Mouse (Mus musculus): ENCODE results near the gene Ankrd34a. TPM values are rescaled to one million over a fixed set of nuclear protein-coding genes. Genes with fewer than 3 reads are reported as not detected.

The Ankrd34a gene
- 10 to 100 TPM; 32.3 to 33.0 TPM for total RNA-seq (2021)

GRCm38 (mm10) chr3:96596228-96596707 is at the start of gene Ankrd34a:
TSS of gene Ankrd34a (plus strand) at chr3:96596636.
- intact Hi-C loops (cut with DNase I): no loop called here
- peak; percentile 45 for DNase-seq

DNA sequence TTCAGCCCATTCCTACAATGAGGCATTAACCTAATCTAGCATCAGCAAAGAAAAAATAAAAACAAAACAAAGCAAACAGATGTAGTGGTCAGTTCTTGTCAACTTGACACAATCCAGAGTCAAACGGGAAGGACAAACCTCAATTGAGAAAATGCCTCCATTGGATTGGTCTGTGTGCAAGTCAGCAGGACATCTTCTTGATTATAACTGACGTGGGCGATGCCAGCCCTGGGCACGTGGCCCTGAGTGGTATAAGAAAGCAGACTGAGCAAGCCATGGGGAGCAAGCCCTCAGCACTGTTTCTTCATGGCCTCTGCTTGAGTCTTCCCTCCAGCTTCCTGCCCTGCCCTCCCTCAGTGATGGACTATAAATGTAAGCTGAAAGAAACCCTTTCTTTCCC is 49.6 kb upstream of the Ankrd34a start:
- intact Hi-C loops (cut with DNase I): loop anchor here (10.0 kb wide), 1 partner anchor 88 kb away; the partner anchor contains the start of genes Gm42957 and Pex11b
- DNase-seq: no peak

DNA sequence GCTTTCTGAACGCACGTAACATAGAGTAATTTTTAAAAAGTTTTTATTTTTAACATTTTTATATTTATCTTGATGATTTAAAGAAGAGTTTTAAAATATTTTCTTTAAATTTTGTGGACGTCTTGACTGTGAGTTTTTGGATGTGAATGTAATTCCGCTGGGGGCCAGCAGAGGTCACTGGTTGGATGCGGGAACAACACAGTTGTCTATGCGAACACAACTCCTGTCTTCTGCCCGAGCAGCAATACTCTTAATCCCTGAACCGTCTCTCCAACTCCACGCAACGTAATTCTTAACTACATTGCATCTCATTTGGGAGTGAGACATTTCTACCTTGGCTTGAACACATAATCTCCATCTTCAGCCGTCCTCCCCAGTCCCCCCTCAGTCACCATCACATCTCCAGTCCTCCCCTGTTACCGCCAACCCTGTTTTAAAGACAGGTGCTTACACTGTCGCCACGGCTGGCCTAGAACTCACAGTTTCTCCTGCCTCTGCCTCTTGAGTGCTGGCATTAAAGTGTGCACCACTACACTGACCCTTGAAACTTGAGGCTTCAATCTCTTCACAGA is 49.0 kb upstream of the Ankrd34a start:
- DNase-seq: peak; percentile 82
- intact Hi-C loops (cut with DNase I): loop anchor here (10.0 kb wide), 1 partner anchor 87 kb away; the partner anchor contains the start of genes Gm42957 and Pex11b

GRCm38 (mm10) chr3:96548824-96549223 is 47.6 kb upstream of the Ankrd34a start:
- intact Hi-C loops (cut with DNase I): loop anchor here (10.0 kb wide), 1 partner anchor 86 kb away; the partner anchor contains the start of genes Gm42957 and Pex11b
- DNase-seq: no peak

DNA sequence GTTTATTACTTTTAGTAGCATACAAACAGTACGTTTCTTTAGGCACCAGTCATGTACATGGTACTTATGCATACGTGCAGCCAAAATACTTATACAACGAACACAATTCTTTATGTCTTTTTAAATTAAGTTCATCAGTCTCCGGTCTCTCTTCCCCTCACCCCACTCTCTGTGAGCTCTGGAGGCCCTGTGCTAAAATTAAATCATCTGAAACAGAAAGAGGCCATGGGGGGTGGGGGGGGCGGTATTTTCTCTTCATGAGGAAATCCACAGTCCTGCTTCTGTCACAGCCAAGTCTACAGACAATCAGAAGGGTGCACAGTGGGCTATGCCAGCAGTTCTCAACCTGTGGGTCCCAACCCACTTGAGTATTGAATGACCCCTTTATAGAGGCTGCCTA is 47.1 kb upstream of the Ankrd34a start:
- intact Hi-C loops (cut with DNase I): loop anchor here (10.0 kb wide), 1 partner anchor 85 kb away; the partner anchor contains the start of genes Gm42957 and Pex11b

GRCm38 (mm10) chr3:96551203-96551602 is 45.2 kb upstream of the Ankrd34a start:
- DNase-seq: peak; percentile 48
- intact Hi-C loops (cut with DNase I): loop anchor here (2.0 kb wide), 1 partner anchor 30 kb away; no protein-coding TSS in a partner anchor

More for the DNA sequence above, 47.1 kb upstream of the Ankrd34a start:
- DNase-seq: no peak

- no peak for DNase-seq
- intact Hi-C loops (cut with DNase I): loop anchor here (2.0 kb wide), 1 partner anchor 29 kb away; no protein-coding TSS in a partner anchor
Observed at GRCm38 (mm10) chr3:96551890-96552289, 44.5 kb upstream of the Ankrd34a start.

- DNase-seq: no peak
- intact Hi-C loops (cut with DNase I): no loop called here
Observed at GRCm38 (mm10) chr3:96553601-96554000, 42.8 kb upstream of the Ankrd34a start.

DNA sequence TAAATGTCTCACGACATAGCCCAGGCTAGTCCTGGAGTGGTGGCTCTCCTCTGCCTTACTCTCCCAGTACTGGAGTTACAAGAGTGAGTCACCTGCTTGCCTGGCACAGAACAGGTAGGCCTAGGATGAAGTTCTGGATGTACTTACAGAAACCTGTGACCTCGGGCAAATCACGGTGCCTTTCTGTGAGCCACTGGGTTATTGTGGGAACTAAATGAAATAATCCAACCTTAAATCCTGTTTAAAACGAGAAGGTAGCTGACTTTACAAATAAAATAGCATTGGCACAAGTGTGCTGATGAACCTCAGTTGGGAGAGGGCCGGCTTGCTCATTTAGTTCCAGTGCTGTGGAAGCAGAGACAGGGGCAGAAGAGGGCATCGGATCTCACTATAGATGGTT is 42.2 kb upstream of the Ankrd34a start:
- intact Hi-C loops (cut with DNase I): no loop called here
- DNase-seq: no peak

- DNase-seq: peak; percentile 79
- intact Hi-C loops (cut with DNase I): no loop called here
Observed at GRCm38 (mm10) chr3:96555041-96555596, 41.3 kb upstream of the Ankrd34a start.

DNA sequence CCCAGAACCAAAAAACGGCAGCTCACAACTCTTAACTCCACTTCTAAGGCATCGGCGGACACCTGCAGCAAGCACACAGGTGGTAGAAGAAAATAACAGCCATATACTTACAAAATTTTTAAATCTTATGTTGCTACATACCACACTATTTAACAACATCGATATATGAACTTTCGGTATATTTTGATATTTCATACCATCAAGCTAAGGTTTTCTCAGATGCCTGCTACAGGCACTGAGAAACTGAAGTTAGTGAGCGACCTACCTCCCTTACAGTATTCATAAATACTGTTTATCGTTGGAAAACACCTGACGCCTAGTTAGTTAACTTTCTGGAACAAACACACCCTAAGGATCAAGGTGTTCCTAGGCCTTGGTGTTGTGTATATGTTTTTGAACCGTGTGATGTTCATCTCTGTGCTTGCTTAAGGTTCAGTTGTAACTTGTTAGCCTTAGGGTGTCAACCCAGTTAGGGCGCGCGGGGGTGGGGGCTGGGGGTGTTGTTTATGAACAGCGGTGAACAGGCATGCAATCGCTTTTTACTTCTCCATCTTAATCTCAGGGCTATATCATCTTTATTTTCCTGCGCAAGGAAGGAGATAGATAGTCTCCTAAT is 40.3 kb upstream of the Ankrd34a start:
- DNase-seq: no peak
- intact Hi-C loops (cut with DNase I): no loop called here

DNA sequence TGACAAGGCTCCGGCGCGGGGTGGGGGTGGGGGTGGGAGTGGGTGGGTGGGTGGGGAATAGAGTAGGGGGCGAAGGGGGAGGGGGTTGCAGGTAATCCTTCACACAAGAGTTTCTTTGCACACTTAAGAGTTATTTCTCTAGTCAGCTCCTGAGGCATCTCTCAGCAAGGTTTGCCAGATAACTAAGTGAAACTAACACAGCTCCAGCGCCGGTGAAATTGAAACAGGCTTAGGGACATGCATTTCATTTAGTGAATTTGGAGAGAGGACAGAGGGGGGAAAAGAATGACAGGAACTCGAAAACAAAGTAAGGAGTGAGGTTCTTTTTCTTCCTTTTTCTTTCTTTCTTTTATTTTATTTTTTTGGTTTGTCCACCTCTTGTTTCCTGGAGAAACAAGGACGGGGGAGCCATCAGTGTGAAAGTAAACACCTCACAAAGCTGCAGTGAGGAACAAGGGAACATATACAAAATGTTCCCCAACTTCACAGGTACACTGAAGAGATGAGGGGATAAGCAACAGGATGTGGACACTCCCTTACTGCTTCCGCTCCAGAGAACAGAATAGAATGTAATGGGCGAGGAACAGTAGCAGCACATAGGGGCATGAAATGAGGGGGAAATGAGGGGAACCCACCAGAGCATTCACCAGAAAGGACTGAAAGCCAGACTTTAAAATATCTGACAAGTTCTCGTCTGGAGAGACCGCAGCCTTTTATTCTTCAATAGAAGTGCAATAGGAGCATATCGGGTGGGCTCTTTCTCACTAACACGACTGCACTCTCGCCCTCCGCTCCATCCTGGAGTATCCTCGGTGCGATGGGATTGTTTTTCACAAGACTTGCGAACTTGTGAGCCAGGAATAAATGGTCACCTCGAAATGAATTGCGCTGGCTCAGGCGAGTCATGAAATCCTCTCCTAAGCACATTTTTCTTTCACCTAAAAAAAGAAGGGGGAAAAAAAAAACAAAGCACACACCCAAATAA is 39.5 kb upstream of the Ankrd34a start:
- DNase-seq: no peak
- intact Hi-C loops (cut with DNase I): no loop called here

DNA sequence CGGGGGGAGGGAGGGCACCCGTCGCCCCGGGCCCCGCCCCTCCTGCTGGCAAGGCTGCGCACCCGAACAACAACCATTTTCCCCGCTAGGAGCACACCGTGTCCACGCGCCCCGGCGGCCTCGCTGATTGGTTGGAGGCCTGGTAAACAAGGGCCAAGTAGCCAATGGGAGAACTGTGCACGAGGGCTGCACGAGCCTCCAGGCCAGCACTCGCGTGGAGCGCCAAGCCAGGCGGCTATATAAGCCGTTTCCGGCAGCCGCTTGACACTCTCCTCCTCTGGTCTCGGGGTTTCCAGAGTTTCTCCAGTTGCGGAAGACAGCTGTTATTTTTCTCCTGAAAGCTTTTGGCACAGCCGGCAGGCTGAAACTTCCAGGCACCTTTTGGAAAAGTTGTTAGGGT is 38.7 kb upstream of the Ankrd34a start, which contains the start of gene Txnip:
Txnip (plus strand) TSS at position 264 of the 400 bp plus-strand sequence.
- intact Hi-C loops (cut with DNase I): loop anchor here (1.0 kb wide), 1 partner anchor 19 kb away; the partner anchor contains the start of gene Gm16253
- DNase-seq: peak; percentile 99

DNA sequence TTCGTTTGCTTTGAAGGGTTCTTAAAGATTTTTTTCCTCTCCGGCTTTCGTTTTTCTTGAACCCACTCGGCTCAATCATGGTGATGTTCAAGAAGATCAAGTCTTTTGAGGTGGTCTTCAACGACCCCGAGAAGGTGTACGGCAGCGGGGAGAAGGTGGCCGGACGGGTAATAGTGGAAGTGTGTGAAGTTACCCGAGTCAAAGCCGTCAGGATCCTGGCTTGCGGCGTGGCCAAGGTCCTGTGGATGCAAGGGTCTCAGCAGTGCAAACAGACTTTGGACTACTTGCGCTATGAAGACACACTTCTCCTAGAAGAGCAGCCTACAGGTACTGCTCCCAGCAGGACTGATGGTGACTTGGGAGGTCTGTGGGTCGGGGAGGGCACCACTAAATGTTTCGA is 38.3 kb upstream of the Ankrd34a start:
- intact Hi-C loops (cut with DNase I): loop anchor here (1.0 kb wide), 1 partner anchor 18 kb away; the partner anchor contains the start of gene Gm16253
- no peak for DNase-seq

- intact Hi-C loops (cut with DNase I): loop anchor here (1.0 kb wide), 1 partner anchor 18 kb away; the partner anchor contains the start of gene Gm16253
- DNase-seq: no peak
Observed at GRCm38 (mm10) chr3:96558668-96559196, 37.7 kb upstream of the Ankrd34a start.

DNA sequence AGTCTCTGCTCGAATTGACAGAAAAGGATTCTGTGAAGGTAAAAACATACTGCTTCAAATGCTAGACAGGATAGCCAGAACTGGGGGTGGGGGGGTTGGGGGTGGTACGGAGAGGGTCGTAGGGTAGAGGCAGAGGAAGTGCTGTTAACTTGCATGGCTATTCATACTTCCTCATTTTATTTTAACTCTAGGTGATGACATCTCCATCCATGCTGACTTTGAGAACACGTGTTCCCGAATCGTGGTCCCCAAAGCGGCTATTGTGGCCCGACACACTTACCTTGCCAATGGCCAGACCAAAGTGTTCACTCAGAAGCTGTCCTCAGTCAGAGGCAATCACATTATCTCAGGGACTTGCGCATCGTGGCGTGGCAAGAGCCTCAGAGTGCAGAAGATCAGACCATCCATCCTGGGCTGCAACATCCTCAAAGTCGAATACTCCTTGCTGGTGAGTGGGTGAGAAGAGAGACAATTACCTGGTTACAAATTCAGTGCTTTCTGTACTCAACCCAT is 37.0 kb upstream of the Ankrd34a start:
- intact Hi-C loops (cut with DNase I): no loop called here
- DNase-seq: no peak

DNA sequence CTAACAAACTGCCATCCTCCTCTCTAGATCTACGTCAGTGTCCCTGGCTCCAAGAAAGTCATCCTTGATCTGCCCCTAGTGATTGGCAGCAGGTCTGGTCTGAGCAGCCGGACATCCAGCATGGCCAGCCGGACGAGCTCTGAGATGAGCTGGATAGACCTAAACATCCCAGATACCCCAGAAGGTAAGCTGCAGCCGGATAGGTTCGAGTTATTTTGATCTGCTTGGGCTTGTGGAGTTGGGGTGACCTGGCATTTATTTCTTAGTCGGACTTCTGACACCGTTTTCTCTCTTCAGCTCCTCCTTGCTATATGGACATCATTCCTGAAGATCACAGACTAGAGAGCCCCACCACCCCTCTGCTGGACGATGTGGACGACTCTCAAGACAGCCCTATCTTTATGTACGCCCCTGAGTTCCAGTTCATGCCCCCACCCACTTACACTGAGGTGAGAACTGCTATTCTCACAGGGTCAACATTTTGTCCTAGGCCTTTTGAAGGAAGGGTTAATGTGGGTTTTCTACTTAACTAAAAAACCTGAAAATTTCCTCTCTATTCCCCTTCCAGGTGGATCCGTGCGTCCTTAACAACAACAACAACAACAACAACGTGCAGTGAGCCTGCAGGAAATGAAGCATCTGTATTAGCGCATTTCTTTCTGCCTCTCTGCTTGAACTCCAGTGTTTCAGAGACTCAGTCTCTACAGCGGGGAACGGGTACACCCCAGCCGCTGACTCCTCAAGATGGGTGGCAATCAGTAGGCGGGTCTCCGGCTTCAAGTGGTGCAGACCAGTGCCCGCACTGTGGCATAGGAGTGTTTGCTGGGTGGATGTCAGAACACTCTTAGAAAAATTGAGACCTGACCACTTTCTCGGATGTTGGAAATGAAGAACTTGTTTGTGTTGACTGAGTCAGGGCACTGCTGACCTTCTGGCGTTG is 36.3 kb upstream of the Ankrd34a start:
- no peak for DNase-seq
- intact Hi-C loops (cut with DNase I): no loop called here

DNA sequence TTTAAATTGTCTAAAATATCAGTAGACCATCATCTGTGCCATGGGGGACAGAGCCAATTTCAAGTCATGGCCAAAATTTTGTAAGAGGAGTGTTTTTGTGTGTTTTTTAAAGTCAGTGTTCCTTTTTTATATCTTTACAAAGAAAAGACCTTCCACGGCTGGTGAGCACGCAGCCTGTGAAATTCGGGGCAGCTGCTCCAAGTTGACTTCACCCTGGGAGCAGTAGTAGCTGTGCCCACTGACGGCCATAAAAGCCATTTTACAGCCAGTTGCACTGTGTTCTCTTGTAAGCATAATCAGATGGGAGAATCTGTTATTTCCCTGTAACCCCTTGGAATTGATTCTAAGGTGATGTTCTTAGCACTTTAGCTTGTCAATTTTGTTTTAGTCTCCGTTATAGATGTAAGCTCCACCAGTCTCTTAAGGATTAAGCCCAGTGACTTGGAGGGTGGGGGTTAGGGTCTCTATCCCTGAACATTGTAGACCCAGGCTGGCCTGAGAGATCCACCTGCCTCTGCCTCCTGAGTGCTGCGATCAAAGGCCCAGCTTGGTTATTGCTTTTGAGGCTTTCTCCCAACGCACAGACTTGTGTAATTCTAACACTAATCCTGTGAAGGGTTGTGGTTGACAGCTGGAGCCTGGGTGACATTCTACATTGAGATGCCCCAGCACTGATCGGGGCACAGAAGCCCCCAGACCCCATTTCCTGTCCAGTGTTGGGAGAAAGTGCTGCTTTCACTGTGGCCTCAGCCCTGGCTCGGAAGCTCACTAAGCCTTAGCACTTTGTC is 35.4 kb upstream of the Ankrd34a start:
- intact Hi-C loops (cut with DNase I): no loop called here
- no peak for DNase-seq
